Mouse (Mus musculus) thymus, postnatal 25 days (tissue): Measurements from ENCODE around the gene Mcam.
A peak's percentile ranks its signal among the peaks of the same experiment; 100 is the strongest.

ENCODE experiments used
- DNase-seq: peaks from one replicate; pipeline ENCODE4 v3.0.0; 2022

The Mcam gene

GRCm38 (mm10) chr9:44137846-44138245 lies 3.6 kb downstream of the Mcam start:
- DNase-seq, result no peak

DNA sequence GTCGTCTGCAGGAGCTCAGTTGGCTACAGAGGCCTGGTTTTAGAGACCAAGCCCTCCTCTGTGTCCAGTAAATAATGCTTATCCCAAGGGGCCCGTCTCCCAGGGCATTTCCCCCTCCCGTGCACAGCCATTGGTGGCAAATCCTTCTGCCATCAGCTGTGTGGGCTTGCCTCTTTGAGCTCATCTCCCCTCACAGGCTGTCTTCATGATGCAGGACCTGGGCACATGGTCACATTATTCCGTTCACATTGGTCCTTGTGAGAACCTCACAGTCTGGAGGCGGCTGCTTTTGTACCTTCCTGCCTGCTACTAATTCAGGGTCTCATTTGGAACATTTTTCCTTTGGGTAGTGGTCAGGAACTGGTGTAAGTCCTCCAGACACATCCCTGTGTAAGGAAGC lies 7.7 kb downstream of the Mcam start:
- no peak for DNase-seq

GRCm38 (mm10) chr9:44143421-44143820 lies 9.2 kb downstream of the Mcam start:
- no peak for DNase-seq

DNA sequence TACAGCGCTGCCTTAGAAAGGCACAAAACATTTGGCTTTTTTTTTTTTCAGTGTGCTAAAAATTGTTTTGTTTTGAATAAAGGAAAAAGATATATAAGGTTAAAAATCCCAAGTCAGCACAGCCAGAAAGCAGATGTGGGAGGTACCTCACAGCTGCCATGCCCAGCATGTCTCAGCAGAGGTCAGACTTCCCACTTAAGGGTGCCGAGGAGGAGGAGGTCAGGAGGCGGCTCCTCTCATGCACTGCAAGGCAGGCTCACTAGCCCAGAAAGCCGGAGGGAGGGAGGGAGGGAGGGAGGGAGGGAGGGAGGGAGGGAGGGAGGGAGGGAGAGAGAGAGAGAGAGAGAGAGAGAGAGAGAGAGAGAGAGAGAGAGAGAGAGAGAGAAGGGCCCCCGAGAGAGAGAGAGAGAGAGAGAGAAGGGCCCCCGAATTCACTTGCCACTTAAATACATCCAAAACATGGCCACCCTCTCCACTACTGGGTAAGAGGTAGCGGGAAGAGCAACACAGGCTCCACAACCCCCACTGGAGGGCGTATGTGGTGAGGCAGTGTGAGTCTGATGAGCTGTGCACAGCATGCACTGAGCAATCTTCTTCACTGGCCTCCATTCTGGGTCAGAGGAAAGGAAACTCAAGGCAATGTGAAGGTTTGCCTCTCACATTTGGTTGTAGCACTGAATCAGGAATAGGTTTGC lies 9.9 kb downstream of the Mcam start:
- no peak for DNase-seq

GRCm38 (mm10) chr9:44144718-44145060 lies 10.4 kb downstream of the Mcam start:
- DNase-seq, result no peak

DNA sequence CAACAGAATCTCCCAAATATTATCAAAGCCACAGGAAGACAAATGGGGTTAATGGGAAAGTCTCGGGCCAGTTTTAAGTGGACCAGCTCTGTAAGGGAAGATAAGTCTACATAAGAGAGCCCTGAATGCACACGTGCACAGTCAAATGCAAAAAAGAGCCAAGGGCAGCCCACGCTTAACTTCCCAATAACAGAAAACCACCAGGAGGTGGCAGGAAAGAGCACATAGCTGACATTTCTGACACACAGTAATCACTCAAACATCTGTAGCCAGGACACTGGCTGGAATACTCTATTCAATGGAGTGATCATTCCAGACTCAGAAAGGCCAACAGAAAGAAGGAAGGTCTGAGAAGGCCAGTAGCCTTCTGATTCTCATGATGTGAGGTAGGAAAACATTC lies 13.0 kb downstream of the Mcam start:
- DNase-seq, result peak; percentile 32

- DNase-seq, result no peak
These were observed 25.6 kb downstream of the Mcam start for GRCm38 (mm10) chr9:44159886-44160285.

DNA sequence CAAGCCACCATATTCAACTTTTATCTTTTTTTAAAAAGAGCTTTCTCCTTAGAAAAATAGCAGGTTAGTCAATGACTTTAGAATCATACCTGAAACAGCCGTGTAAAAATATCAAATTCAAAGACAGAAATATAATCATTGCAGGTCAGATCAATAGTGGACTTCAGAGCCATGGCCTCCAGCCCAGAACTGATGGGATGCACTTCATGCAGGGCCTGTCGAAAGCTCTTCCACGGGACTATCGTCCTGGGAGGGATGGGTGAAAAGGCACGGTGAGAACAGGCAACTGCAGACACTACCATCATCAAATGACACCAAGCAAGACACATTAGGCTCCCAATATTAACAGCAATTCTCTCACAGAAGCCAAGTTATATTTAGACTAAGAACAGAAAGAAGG lies 34.7 kb downstream of the Mcam start:
- DNase-seq, result no peak

DNA sequence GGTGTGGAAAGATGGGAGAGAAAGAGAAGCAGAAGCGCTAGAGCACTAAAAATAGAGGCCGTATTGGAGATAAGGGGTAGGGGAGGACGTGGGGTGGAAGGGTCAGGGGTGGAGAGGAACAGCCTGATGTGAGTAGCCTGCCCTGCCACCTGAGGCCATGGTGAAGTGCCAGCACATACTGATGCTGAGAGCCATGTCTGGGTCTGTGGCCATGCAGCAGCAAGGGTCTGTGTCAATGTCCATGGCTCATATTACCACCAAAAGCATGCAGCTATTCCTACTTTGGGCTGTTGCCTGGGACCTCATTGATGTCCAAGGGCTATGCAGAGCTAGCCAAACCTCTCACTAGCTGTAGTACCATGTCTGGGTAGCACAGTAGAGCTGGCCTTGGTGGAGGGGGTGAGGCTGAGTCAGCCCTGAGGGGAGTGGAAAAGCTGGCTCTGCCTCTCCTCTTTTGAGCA lies 36.5 kb downstream of the Mcam start:
- no peak for DNase-seq

DNA sequence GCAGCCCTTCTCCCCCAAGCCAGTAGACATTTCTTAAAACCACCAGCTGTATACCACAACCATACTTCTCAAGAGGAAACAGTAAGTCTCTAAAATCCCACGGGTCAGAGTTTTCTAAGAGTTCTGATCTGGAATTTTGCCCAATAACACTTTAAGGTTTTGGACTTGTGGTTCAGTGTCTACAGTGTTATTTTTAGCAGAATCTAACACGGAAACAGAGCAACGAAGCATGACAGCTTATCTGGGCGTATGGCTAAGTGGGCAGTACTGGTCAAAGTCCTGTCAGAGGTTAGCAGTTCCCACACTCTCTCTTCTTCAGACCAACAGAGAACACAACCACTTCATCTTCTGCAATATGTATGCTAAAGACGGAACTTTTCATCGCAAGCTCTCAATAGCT lies 41.3 kb downstream of the Mcam start:
- no peak for DNase-seq

GRCm38 (mm10) chr9:44175957-44176356 lies 41.7 kb downstream of the Mcam start:
- DNase-seq, result no peak

GRCm38 (mm10) chr9:44177405-44177804 lies 43.1 kb downstream of the Mcam start:
- DNase-seq, result no peak

DNA sequence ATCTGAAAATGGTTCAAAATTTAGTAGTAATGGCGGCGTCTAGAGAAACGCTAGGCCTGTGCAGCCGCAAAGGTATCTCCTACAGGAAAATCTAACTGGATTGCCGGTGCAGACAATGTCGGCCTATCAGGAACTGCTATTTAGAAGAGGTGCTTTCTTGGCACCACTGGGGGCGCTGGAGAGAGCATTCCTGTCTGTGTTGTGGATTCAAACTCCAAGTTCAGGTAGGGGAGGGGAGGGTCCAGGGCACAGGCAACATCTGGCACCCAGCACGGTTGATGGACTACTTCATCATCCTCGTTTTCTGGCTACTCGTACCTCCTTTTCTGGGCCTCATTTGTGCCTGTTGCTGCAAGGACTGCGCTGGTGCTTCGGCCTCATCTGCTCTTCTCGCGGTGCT lies 44.1 kb downstream of the Mcam start:
- peak; percentile 44 for DNase-seq

DNA sequence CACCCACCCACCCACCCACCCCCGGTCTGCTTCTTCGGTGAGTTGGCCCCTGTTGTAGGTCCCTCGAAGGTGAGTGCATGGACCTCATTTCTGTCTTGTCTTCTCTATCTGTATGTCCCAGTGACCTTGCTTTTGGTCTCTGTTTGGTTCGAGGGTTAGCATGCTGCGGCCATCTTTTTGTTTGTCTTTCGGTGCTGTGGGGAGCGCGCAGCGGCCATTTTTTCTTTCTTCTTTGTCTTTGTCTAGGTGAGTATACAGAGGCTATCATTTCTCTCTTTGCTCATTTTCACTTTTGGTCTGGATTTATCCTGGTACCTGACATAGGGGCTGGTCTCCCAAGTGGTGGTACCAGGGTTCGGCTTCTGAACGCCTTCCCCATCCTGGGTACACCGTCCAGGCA lies 44.5 kb downstream of the Mcam start:
- DNase-seq, result no peak

GRCm38 (mm10) chr9:44181537-44181936 lies 47.3 kb downstream of the Mcam start:
- no peak for DNase-seq

GRCm38 (mm10) chr9:44182260-44182659 lies 48.0 kb downstream of the Mcam start:
- DNase-seq, result peak; percentile 71

DNA sequence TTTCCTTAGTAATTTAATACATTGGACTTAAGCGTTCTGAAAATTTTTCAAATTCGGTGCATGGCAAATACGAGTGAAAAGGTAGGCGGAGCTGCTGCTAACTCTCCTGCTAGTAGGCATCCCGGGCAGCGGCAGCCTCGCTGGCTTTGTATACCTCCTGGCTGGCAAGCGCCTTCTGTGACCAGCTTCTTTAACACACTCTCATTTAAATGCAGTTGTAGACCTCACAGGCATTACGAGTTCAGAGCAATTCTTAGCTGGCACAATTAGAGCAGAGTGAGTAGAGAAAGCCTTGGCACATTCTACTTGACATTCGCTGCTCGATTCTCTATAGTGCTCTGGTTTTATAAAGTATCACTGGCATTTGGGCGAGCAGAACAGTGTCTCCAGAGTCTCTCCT lies 54.0 kb downstream of the Mcam start:
- DNase-seq, result no peak

DNA sequence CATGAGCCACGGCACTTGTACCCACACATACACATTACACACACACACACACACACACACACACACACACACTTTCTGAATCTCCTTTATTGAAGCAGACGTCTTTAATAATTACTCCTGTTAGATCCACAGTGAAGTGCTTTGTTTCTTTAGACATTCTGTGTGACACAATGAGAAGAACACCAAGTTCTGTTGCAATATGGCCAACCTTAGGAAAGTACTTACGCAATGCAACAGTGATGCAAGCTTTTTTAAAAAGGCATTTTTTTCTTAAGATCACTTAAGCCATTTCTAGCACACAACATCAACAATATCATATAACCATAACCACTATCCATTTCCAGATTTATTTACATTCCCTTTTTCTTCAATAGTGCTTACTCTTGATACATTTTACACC lies 56.9 kb downstream of the Mcam start:
- DNase-seq, result no peak

- no peak for DNase-seq
These were observed 58.0 kb downstream of the Mcam start for GRCm38 (mm10) chr9:44192312-44192711.
